Mouse (Mus musculus) hindbrain, embryonic 12.5 days (tissue): ENCODE measurements around the gene Samd4. TPM values are rescaled to one million over a fixed set of nuclear protein-coding genes. Genes with fewer than 3 reads are reported as not detected.

Source experiments
- ATAC-seq: fragments of 200-750 bp; cut with Nextera tagmentation; 2 replicates; pipeline ENCODE4 v1.8.0; 2017; ENCODE audit warnings: moderate TSS enrichment; ENCODE audit not compliant: low FRiP score
- H3K27ac ChIP-seq: fragments of 300-500 bp; sonication (generic); 2 replicates; pipeline ENCODE4 v1.5.1; 2016; ENCODE audit warnings: mild to moderate bottlenecking
- H3K27me3 ChIP-seq: fragments of 300-500 bp; sonication (generic); 2 replicates; pipeline ENCODE4 v1.6.1; 2016; ENCODE audit warnings: mild to moderate bottlenecking
- H3K36me3 ChIP-seq: fragments of 300-500 bp; sonication (generic); 2 replicates; pipeline ENCODE4 v1.6.1; 2016; ENCODE audit warnings: mild to moderate bottlenecking
- H3K4me1 ChIP-seq: fragments of 300-500 bp; sonication (generic); 2 replicates; pipeline ENCODE4 v1.6.1; 2016
- H3K4me2 ChIP-seq: fragments of 300-500 bp; sonication (generic); replicated peaks from 2 replicates; pipeline ENCODE4 v1.6.1; 2016; ENCODE audit warnings: mild to moderate bottlenecking
- H3K4me3 ChIP-seq: fragments of 300-500 bp; sonication (generic); 2 replicates; pipeline ENCODE4 v1.5.1; 2016; ENCODE audit warnings: mild to moderate bottlenecking
- H3K9ac ChIP-seq: fragments of 300-500 bp; sonication (generic); 2 replicates; pipeline ENCODE4 v1.6.1; 2016; ENCODE audit warnings: mild to moderate bottlenecking, moderate library complexity
- H3K9me3 ChIP-seq: fragments of 300-500 bp; sonication (generic); replicated peaks from 2 replicates; pipeline ENCODE4 v1.6.1; 2016; ENCODE audit warnings: mild to moderate bottlenecking
- WGBS: fragments of 180-500 bp; shearing (Covaris S2); methylation state at CpG from one replicate; pipeline ENCODE4 v1.1.7; 2016; 5-methylcytosine and 5-hydroxymethylcytosine counted together
- polyA plus RNA-seq: library from polyadenylated mRNA; unstranded; fragments of >200 nt; fragmentation: Nextera tagmentation; extraction: Ambion mirVana; gene quantifications from 2 replicates; pipeline ENCODE4 v1.2.1, GENCODE M21; 2016

Samd4 gene
- polyA plus RNA-seq, 1 experiment from 2014 or later: 7.0 TPM

GRCm38 (mm10) chr14:46883871-46884441 lies 1.3 kb downstream of the Samd4 start:
- peak overlapping the region; percentile 97 for H3K4me2 ChIP-seq
- peaks cover 15% of the 10 kb centered on the region for H3K4me1 ChIP-seq
- H3K27me3 ChIP-seq: peaks cover 10% of the 10 kb centered on the region
- peak; percentile 14; the same call in 1 of the 2 replicates for ATAC-seq
- peak overlapping the region; percentile 62 for H3K4me3 ChIP-seq
- H3K9ac ChIP-seq: peak overlapping the region; percentile 72
- no peaks in the 10 kb centered on the region for H3K36me3 ChIP-seq
- under 1% methylated on average over 29 of the region's 29 CpGs for WGBS
- H3K27ac ChIP-seq: peak overlapping the region; percentile 74
- no peaks in the 10 kb centered on the region for H3K9me3 ChIP-seq

- peak overlapping the region; percentile 62 for H3K4me3 ChIP-seq
- peak; percentile 70 for ATAC-seq
- under 1% methylated on average over 45 of the region's 52 CpGs for WGBS
These were observed 2.2 kb downstream of the Samd4 start for GRCm38 (mm10) chr14:46884701-46885428.

GRCm38 (mm10) chr14:46885429-46885755 lies 2.7 kb downstream of the Samd4 start:
- peak; percentile 27; the same call in 1 of the 2 replicates for ATAC-seq
- Histone ChIP-seq H3K27ac (peak overlapping the region; percentile 85), H3K27me3 (peaks cover 10% of the 10 kb centered on the region), H3K9ac (peak overlapping the region; percentile 72; the same call in 1 of the 2 replicates), H3K36me3 (no peaks in the 10 kb centered on the region), H3K4me3 (peak overlapping the region; percentile 62), H3K4me2 (peak overlapping the region; percentile 97), H3K4me1 (peaks cover 15% of the 10 kb centered on the region), H3K9me3 (no peaks in the 10 kb centered on the region)
- WGBS: 1% methylated on average over 7 of the region's 7 CpGs

More at GRCm38 (mm10) chr14:46884701-46885428, 2.2 kb downstream of the Samd4 start:
- Histone ChIP-seq H3K27me3 (peaks cover 10% of the 10 kb centered on the region), H3K4me2 (peak overlapping the region; percentile 97), H3K36me3 (no peaks in the 10 kb centered on the region), H3K9me3 (no peaks in the 10 kb centered on the region), H3K4me1 (peaks cover 15% of the 10 kb centered on the region), H3K9ac (peak overlapping the region; percentile 72), H3K27ac (peak overlapping the region; percentile 85)

GRCm38 (mm10) chr14:46885891-46886301 lies 3.2 kb downstream of the Samd4 start:
- Histone ChIP-seq H3K9ac (peak overlapping the region; percentile 18; the same call in 1 of the 2 replicates), H3K27ac (no peak overlapping the region), H3K36me3 (no peaks in the 10 kb centered on the region), H3K4me2 (peak overlapping the region; percentile 97), H3K4me1 (peaks cover 15% of the 10 kb centered on the region), H3K4me3 (peak overlapping the region; percentile 62), H3K9me3 (no peaks in the 10 kb centered on the region), H3K27me3 (peaks cover 10% of the 10 kb centered on the region)
- no peak for ATAC-seq
- WGBS: 29% methylated on average over 5 of the region's 5 CpGs

GRCm38 (mm10) chr14:46889096-46889495 lies 6.4 kb downstream of the Samd4 start:
- Histone ChIP-seq H3K4me1 (peaks cover 7% of the 10 kb centered on the region; the same call in 1 of the 2 replicates), H3K27me3 (no peaks in the 10 kb centered on the region), H3K27ac (no peak overlapping the region), H3K9ac (no peak overlapping the region), H3K4me2 (no peak overlapping the region), H3K9me3 (no peaks in the 10 kb centered on the region), H3K36me3 (no peaks in the 10 kb centered on the region), H3K4me3 (no peak overlapping the region)
- no peak for ATAC-seq
- 93% methylated on average over 4 of the region's 4 CpGs for WGBS

- Histone ChIP-seq H3K9me3 (no peaks in the 10 kb centered on the region), H3K4me1 (no peaks in the 10 kb centered on the region), H3K27ac (no peak overlapping the region), H3K36me3 (no peaks in the 10 kb centered on the region), H3K9ac (no peak overlapping the region), H3K4me3 (no peak overlapping the region), H3K4me2 (no peak overlapping the region), H3K27me3 (no peaks in the 10 kb centered on the region)
- no peak for ATAC-seq
- 82% methylated on average over 10 of the region's 10 CpGs for WGBS
These were observed 11.3 kb downstream of the Samd4 start for GRCm38 (mm10) chr14:46893961-46894360.

GRCm38 (mm10) chr14:46897953-46898352 lies 15.3 kb downstream of the Samd4 start:
- H3K4me3 ChIP-seq: no peak overlapping the region

GRCm38 (mm10) chr14:46898626-46899025 lies 16.0 kb downstream of the Samd4 start:
- Histone ChIP-seq H3K9ac (no peak overlapping the region), H3K4me3 (no peak overlapping the region), H3K4me1 (no peaks in the 10 kb centered on the region), H3K4me2 (no peak overlapping the region), H3K27me3 (no peaks in the 10 kb centered on the region), H3K27ac (no peak overlapping the region), H3K9me3 (no peaks in the 10 kb centered on the region), H3K36me3 (no peaks in the 10 kb centered on the region)
- WGBS: 64% methylated on average over 3 of the region's 3 CpGs
- ATAC-seq: no peak

More at GRCm38 (mm10) chr14:46897953-46898352, 15.3 kb downstream of the Samd4 start:
- Histone ChIP-seq H3K4me1 (no peaks in the 10 kb centered on the region), H3K4me2 (no peak overlapping the region), H3K27ac (no peak overlapping the region), H3K27me3 (no peaks in the 10 kb centered on the region), H3K36me3 (no peaks in the 10 kb centered on the region), H3K9me3 (no peaks in the 10 kb centered on the region), H3K9ac (no peak overlapping the region)
- WGBS: 87% methylated on average over 5 of the region's 5 CpGs
- ATAC-seq: no peak

GRCm38 (mm10) chr14:46902498-46903087 lies 19.9 kb downstream of the Samd4 start:
- no peak overlapping the region for H3K4me2 ChIP-seq
- no peak overlapping the region for H3K9ac ChIP-seq
- no peaks in the 10 kb centered on the region for H3K4me1 ChIP-seq
- H3K36me3 ChIP-seq: no peaks in the 10 kb centered on the region
- no peak overlapping the region for H3K4me3 ChIP-seq
- ATAC-seq: no peak
- H3K27ac ChIP-seq: no peak overlapping the region
- WGBS: 92% methylated on average over 9 of the region's 9 CpGs
- H3K9me3 ChIP-seq: no peaks in the 10 kb centered on the region
- no peaks in the 10 kb centered on the region for H3K27me3 ChIP-seq

GRCm38 (mm10) chr14:46904276-46904675 lies 21.6 kb downstream of the Samd4 start:
- Histone ChIP-seq H3K27ac (no peak overlapping the region), H3K9ac (no peak overlapping the region), H3K4me3 (no peak overlapping the region), H3K4me2 (no peak overlapping the region), H3K4me1 (no peaks in the 10 kb centered on the region), H3K36me3 (no peaks in the 10 kb centered on the region), H3K9me3 (no peaks in the 10 kb centered on the region), H3K27me3 (no peaks in the 10 kb centered on the region)
- 93% methylated on average over 4 of the region's 4 CpGs for WGBS
- no peak for ATAC-seq

- 80% methylated on average over 8 of the region's 8 CpGs for WGBS
- Histone ChIP-seq H3K27me3 (no peaks in the 10 kb centered on the region), H3K9ac (no peak overlapping the region), H3K4me2 (no peak overlapping the region), H3K9me3 (no peaks in the 10 kb centered on the region), H3K4me3 (no peak overlapping the region), H3K36me3 (no peaks in the 10 kb centered on the region), H3K4me1 (no peaks in the 10 kb centered on the region), H3K27ac (no peak overlapping the region)
- ATAC-seq: no peak
These were observed 26.2 kb downstream of the Samd4 start for GRCm38 (mm10) chr14:46908858-46909257.

GRCm38 (mm10) chr14:46912496-46912895 lies 29.8 kb downstream of the Samd4 start:
- H3K9me3 ChIP-seq: no peaks in the 10 kb centered on the region
- H3K27ac ChIP-seq: no peak overlapping the region
- H3K4me1 ChIP-seq: no peaks in the 10 kb centered on the region; the same call in 1 of the 2 replicates
- ATAC-seq: no peak
- H3K4me3 ChIP-seq: no peak overlapping the region
- 85% methylated on average over 7 of the region's 7 CpGs for WGBS
- no peaks in the 10 kb centered on the region for H3K27me3 ChIP-seq
- H3K36me3 ChIP-seq: no peaks in the 10 kb centered on the region
- H3K4me2 ChIP-seq: no peak overlapping the region
- H3K9ac ChIP-seq: no peak overlapping the region
